8 mouse cellular contexts compared by ENCODE assay signal in genomic region chr4:114908829-114909601, GRCm38 (mm10). TPM values are rescaled to one million over a fixed set of nuclear protein-coding genes. Genes with fewer than 3 reads are reported as not detected.
DNase-seq lines count a peak whose midpoint lies in the region; ATAC-seq and TF ChIP-seq lines count a peak whose summit lies in the region.

Foxd2 (minus strand) TSS chr4:114908873.

- peak within 1 kb of the TSS; percentile 43 for H3K9ac ChIP-seq in hindbrain, embryonic 16.5 days (ENCODE audit: low read depth, low read length)
- peak within 1 kb of the TSS; percentile 60 for H3K9ac ChIP-seq in limb, embryonic 12.5 days (replicated peaks)
- peak within 1 kb of the TSS; percentile 59 for H3K9ac ChIP-seq in midbrain, embryonic 13.5 days (replicated peaks)

- H3K9me3 ChIP-seq in hindbrain, embryonic 16.5 days (ENCODE audit: control insufficient read depth, low read length) = peaks cover 2% of the 10 kb centered on the region; the same call in 1 of the 2 replicates
- no peaks in the 10 kb centered on the region for H3K9me3 ChIP-seq in limb, embryonic 12.5 days
- no peaks in the 10 kb centered on the region for H3K9me3 ChIP-seq in midbrain, embryonic 13.5 days

- H3K27me3 ChIP-seq in hindbrain, embryonic 16.5 days (replicated peaks; ENCODE audit: control insufficient read depth, insufficient read depth, low read length) = peaks cover 75% of the 10 kb centered on the region
- peaks cover 99% of the 10 kb centered on the region for H3K27me3 ChIP-seq in limb, embryonic 12.5 days
- peaks cover 99% of the 10 kb centered on the region for H3K27me3 ChIP-seq in midbrain, embryonic 13.5 days
- H3K27me3 ChIP-seq in spleen, adult 2 months (ENCODE audit: control insufficient read depth, insufficient read depth, low read length) = peaks cover 30% of the 10 kb centered on the region

- peaks cover 15% of the 10 kb centered on the region for H3K4me1 ChIP-seq in hindbrain, embryonic 16.5 days (ENCODE audit: control insufficient read depth, insufficient read depth, low read depth, low read length)
- H3K4me1 ChIP-seq in limb, embryonic 12.5 days (replicated peaks) = peaks cover 31% of the 10 kb centered on the region
- peaks cover 25% of the 10 kb centered on the region for H3K4me1 ChIP-seq in midbrain, embryonic 13.5 days (replicated peaks)
- peaks cover 10% of the 10 kb centered on the region for H3K4me1 ChIP-seq in spleen, adult 2 months (ENCODE audit: control insufficient read depth, insufficient read depth, insufficient read length)

- DNase-seq in cerebellum, adult 11 months = peak; percentile 22
- peak; percentile 60 to 80 for DNase-seq in cerebellum, postnatal 25 days
- peak; percentile 93 for DNase-seq in gastrocnemius, adult 2 months
- peak; percentile 80 to 89 for DNase-seq in spleen, adult 2 months (ENCODE audit: low read depth in 1 of 2, low spot score in 2 of 2)

- no peaks in the 10 kb centered on the region for H3K36me3 ChIP-seq in hindbrain, embryonic 16.5 days (ENCODE audit: control insufficient read depth, insufficient read depth, low read length)
- H3K36me3 ChIP-seq in limb, embryonic 12.5 days = no peaks in the 10 kb centered on the region
- no peaks in the 10 kb centered on the region for H3K36me3 ChIP-seq in midbrain, embryonic 13.5 days
- H3K36me3 ChIP-seq in spleen, adult 2 months (ENCODE audit: control insufficient read depth, insufficient read depth, low read length) = no peaks in the 10 kb centered on the region

- peak within 1 kb of the TSS; percentile 70 for H3K4me2 ChIP-seq in hindbrain, embryonic 16.5 days (ENCODE audit: low read length)
- peak within 1 kb of the TSS; percentile 73 for H3K4me2 ChIP-seq in limb, embryonic 12.5 days
- peak within 1 kb of the TSS; percentile 69 for H3K4me2 ChIP-seq in midbrain, embryonic 13.5 days (replicated peaks)

- H3K27ac ChIP-seq in gastrocnemius, adult 2 months = peak within 1 kb of the TSS; percentile 91
- no peak within 1 kb of the TSS for H3K27ac ChIP-seq in hindbrain, embryonic 16.5 days (ENCODE audit: low read depth, low read length)
- peak within 1 kb of the TSS; percentile 20; the same call in 1 of the 2 replicates for H3K27ac ChIP-seq in limb, embryonic 12.5 days
- H3K27ac ChIP-seq in midbrain, embryonic 13.5 days = 0 out of 2 replicates have a peak within 1 kb of the TSS, but pooled peaks have one; percentile 4
- H3K27ac ChIP-seq in spleen, adult 2 months (ENCODE audit: insufficient read depth, low read length) = peak within 1 kb of the TSS; percentile 95

- no peak for ATAC-seq in cerebellum, adult (ENCODE audit: insufficient number of reproducible peaks, low FRiP score, low TSS enrichment)
- ATAC-seq in hindbrain, embryonic 16.5 days = peak; percentile 76
- ATAC-seq in limb, embryonic 12.5 days (ENCODE audit: insufficient number of reproducible peaks, insufficient read depth, low FRiP score, low TSS enrichment, low read depth) = peak; percentile 86
- ATAC-seq in midbrain, embryonic 13.5 days = peak; percentile 86

- 0% methylated on average over 39 of the region's 64 CpGs for WGBS in hindbrain, embryonic 16.5 days
- under 1% methylated on average over 59 of the region's 64 CpGs for WGBS in limb, embryonic 12.5 days
- under 1% methylated on average over 61 of the region's 64 CpGs for WGBS in midbrain, embryonic 13.5 days
- WGBS in spleen, adult 2 months = under 1% methylated on average over 62 of the region's 64 CpGs

- no peak for TF ChIP-seq POLR2A in spleen, adult 2 months (IDR thresholded peaks at IDR 0.05; ENCODE audit: low read depth, low read length)

- peak within 1 kb of the TSS; percentile 86 for H3K4me3 ChIP-seq in gastrocnemius, adult 2 months
- H3K4me3 ChIP-seq in hindbrain, embryonic 16.5 days (ENCODE audit: low read length) = peak within 1 kb of the TSS; percentile 45
- peak within 1 kb of the TSS; percentile 51 for H3K4me3 ChIP-seq in limb, embryonic 12.5 days (replicated peaks)
- H3K4me3 ChIP-seq in midbrain, embryonic 13.5 days (replicated peaks) = peak within 1 kb of the TSS; percentile 44
- peak within 1 kb of the TSS; percentile 80 for H3K4me3 ChIP-seq in spleen, adult 2 months (ENCODE audit: extremely low read depth, insufficient read depth, insufficient read length)

- no peak; the same call in 1 of the 2 replicates for TF ChIP-seq CTCF in gastrocnemius, adult 2 months (IDR thresholded peaks at IDR 0.05)
- TF ChIP-seq CTCF in spleen, adult 2 months (IDR thresholded peaks at IDR 0.05; ENCODE audit: extremely low read depth, insufficient read depth, insufficient read length, insufficient replicate concordance) = peak; percentile 93

- intact Hi-C loops in gastrocnemius, adult 2 months (cut with DNase I) = loop anchor here (1.0 to 10.0 kb wide), 2 partner anchors 146 to 244 kb away; partner anchors contain the start of gene Tal1

RNA-seq across cellular contexts. Expression of gene Foxd2, which starts in this region (rescaled TPM):
- total RNA-seq in gastrocnemius, adult 2 months (2021) = under 1 TPM; 0.14 to 0.38 TPM
- polyA plus RNA-seq in hindbrain, embryonic 16.5 days (2015; fragmentation: Nextera tagmentation; extraction: Ambion mirVana) = 0.05 and 0.07 TPM in 2 replicates
- 1.4 and 1.9 TPM in 2 replicates for polyA plus RNA-seq in limb, embryonic 12.5 days (2016; fragmentation: Nextera tagmentation; extraction: Ambion mirVana)
- 0.41 and 0.50 TPM in 2 replicates for polyA plus RNA-seq in midbrain, embryonic 13.5 days (2015; fragmentation: Nextera tagmentation; extraction: Ambion mirVana)
- polyA plus RNA-seq in spleen, adult 2 months (2012; rRNA removed) = 0.72 and 1.1 TPM in 2 replicates

Comparison
In these comparisons a context has a peak if more than half of its experiments do, and no peak if none do; other contexts are left out.
1. Peak in DNase-seq, H3K4me3 ChIP-seq and H3K27ac ChIP-seq in gastrocnemius, adult 2 months; RNA of the gene not detected or under 1 TPM.
2. Peak in ATAC-seq, H3K4me3 ChIP-seq, H3K9ac ChIP-seq and H3K4me2 ChIP-seq in hindbrain, embryonic 16.5 days; RNA of the gene not detected or under 1 TPM.
3. Peak in ATAC-seq, H3K4me3 ChIP-seq, H3K27ac ChIP-seq, H3K9ac ChIP-seq and H3K4me2 ChIP-seq in midbrain, embryonic 13.5 days; RNA of the gene not detected or under 1 TPM.
4. DNase-seq: peak in every context shown above with its lines; median percentile 93 in gastrocnemius, adult 2 months; 84 in spleen, adult 2 months; 70 in cerebellum, postnatal 25 days; 22 in cerebellum, adult 11 months.